Mouse (Mus musculus): ENCODE results near the gene Bub1b. TPM values are rescaled to one million over a fixed set of nuclear protein-coding genes. Genes with fewer than 3 reads are reported as not detected.

The Bub1b gene
- total and polyA plus RNA-seq, 3 experiments: 91.5 to 118 (median 99.3) TPM

GRCm38 (mm10) chr2:118570939-118571338, 27.1 kb upstream of the Bub1b start:
- H3K4me1 ChIP-seq (ENCODE audit: control insufficient read depth in 1 of 2, insufficient read depth in 2 of 2): peaks cover 5 to 12% of the 10 kb centered on the region in 2 experiments; a peak in 3 of 4 replicates
- no peak for TF ChIP-seq BHLHE40 (IDR thresholded peaks at IDR 0.05; ENCODE audit: low read depth, low read length)
- no peak for TF ChIP-seq MXI1 (IDR thresholded peaks at IDR 0.05; ENCODE audit: low read depth, low read length)
- peak; percentile 77 for TF ChIP-seq MEF2A (IDR thresholded peaks at IDR 0.05; ENCODE audit: borderline replicate concordance, low read depth, low read length)
- no peak overlapping the region for H3K4me2 ChIP-seq (ENCODE audit: insufficient read depth, low read depth, poor library complexity, severe bottlenecking)
- H3K36me3 ChIP-seq (replicated peaks in 1 of 2; ENCODE audit: control insufficient read depth in 1 of 2, insufficient read depth in 1 of 2, low read length in 1 of 2): peaks cover 0 to 4% of the 10 kb centered on the region in 2 experiments
- H3K27me3 ChIP-seq (replicated peaks): no peaks in the 10 kb centered on the region
- H3K79me2 ChIP-seq (replicated peaks; ENCODE audit: control insufficient read depth, extremely low read depth, insufficient read depth, poor library complexity, severe bottlenecking): no peaks in the 10 kb centered on the region
- no peak for DNase-seq (ENCODE audit: extremely low read depth)
- H3K27ac ChIP-seq (ENCODE audit: insufficient read depth, low read depth): no peak overlapping the region
- in situ Hi-C loops (cut with MboI; ENCODE audit: low pct_ligation_motif_present, low pct_unique_long_range_greater_than_20kb, low sequenced_read_pairs) (no loop called here), dilution Hi-C loops (cut with MboI; ENCODE audit: extremely low pct_ligation_motif_present, extremely low pct_unique_long_range_greater_than_20kb, low sequenced_read_pairs) (no loop called here)
- no peaks in the 10 kb centered on the region for H3K9me3 ChIP-seq (replicated peaks; ENCODE audit: low read length)
- H3K4me3 ChIP-seq (replicated peaks in 1 of 3; ENCODE audit: low read depth in 2 of 3, low read length in 2 of 3, poor library complexity in 1 of 3): no peak overlapping the region
- no peak overlapping the region for H3K9ac ChIP-seq (ENCODE audit: insufficient read depth, low read depth)

GRCm38 (mm10) chr2:118572183-118572836, 25.7 kb upstream of the Bub1b start:
- H3K79me2 ChIP-seq (replicated peaks; ENCODE audit: control insufficient read depth, extremely low read depth, insufficient read depth, poor library complexity, severe bottlenecking): no peaks in the 10 kb centered on the region
- no peak overlapping the region for H3K27ac ChIP-seq (ENCODE audit: insufficient read depth, low read depth)
- no peaks in the 10 kb centered on the region for H3K27me3 ChIP-seq (replicated peaks)
- no peak overlapping the region for H3K4me3 ChIP-seq (replicated peaks in 1 of 3; ENCODE audit: low read depth in 2 of 3, low read length in 2 of 3, poor library complexity in 1 of 3)
- TF ChIP-seq SIN3A (IDR thresholded peaks at IDR 0.05; ENCODE audit: low read length) (no peak), MAX (IDR thresholded peaks at IDR 0.05; ENCODE audit: low read length) (no peak), JUN (IDR thresholded peaks at IDR 0.05; ENCODE audit: insufficient read depth, low read depth, low read length) (no peak), IRF4 (IDR thresholded peaks at IDR 0.05; ENCODE audit: low read depth, low read length) (no peak), ZC3H11A (IDR thresholded peaks at IDR 0.05; ENCODE audit: low read depth, low read length) (no peak), ETS1 (conservative IDR thresholded peaks at IDR 0.05; ENCODE audit: low read depth, low read length) (no peak), RAD21 (IDR thresholded peaks at IDR 0.05; ENCODE audit: low read depth, low read length) (no peak), ZKSCAN1 (IDR thresholded peaks at IDR 0.05; ENCODE audit: borderline replicate concordance, low read depth, low read length) (no peak), MAFK (IDR thresholded peaks at IDR 0.05; ENCODE audit: insufficient replicate concordance, low read length) (no peak), PAX5 (IDR thresholded peaks at IDR 0.05; ENCODE audit: low read length) (no peak), BHLHE40 (IDR thresholded peaks at IDR 0.05; ENCODE audit: low read depth, low read length) (no peak), MAZ (IDR thresholded peaks at IDR 0.05; ENCODE audit: low read depth, low read length) (no peak), TBP (conservative IDR thresholded peaks at IDR 0.05; ENCODE audit: low read depth, low read length) (no peak), EP300 (IDR thresholded peaks at IDR 0.05; ENCODE audit: low read length) (no peak), USF1 (IDR thresholded peaks at IDR 0.05; ENCODE audit: low read depth, low read length) (no peak)
- H3K9ac ChIP-seq (ENCODE audit: insufficient read depth, low read depth): no peak overlapping the region
- H3K9me3 ChIP-seq (replicated peaks; ENCODE audit: low read length): no peaks in the 10 kb centered on the region
- H3K4me2 ChIP-seq (ENCODE audit: insufficient read depth, low read depth, poor library complexity, severe bottlenecking): no peak overlapping the region
- no peak for DNase-seq (ENCODE audit: extremely low read depth)
- in situ Hi-C loops (cut with MboI; ENCODE audit: low pct_ligation_motif_present, low pct_unique_long_range_greater_than_20kb, low sequenced_read_pairs) (no loop called here), dilution Hi-C loops (cut with MboI; ENCODE audit: extremely low pct_ligation_motif_present, extremely low pct_unique_long_range_greater_than_20kb, low sequenced_read_pairs) (no loop called here)
- H3K36me3 ChIP-seq (replicated peaks in 1 of 2; ENCODE audit: control insufficient read depth in 1 of 2, insufficient read depth in 1 of 2, low read length in 1 of 2): peaks cover 0 to 4% of the 10 kb centered on the region in 2 experiments
- peaks cover 5 to 7% of the 10 kb centered on the region in 2 experiments; a peak in 3 of 4 replicates for H3K4me1 ChIP-seq (ENCODE audit: control insufficient read depth in 1 of 2, insufficient read depth in 2 of 2)

Data from CH12.LX (cell line).